Mouse (Mus musculus) layer of hippocampus, adult 2 months (tissue): ENCODE results near the gene Gm8251. TPM values are rescaled to one million over a fixed set of nuclear protein-coding genes. Genes with fewer than 3 reads are reported as not detected.

Experiments
- DNase-seq, 2 experiments: peaks; one replicate each; pipeline ENCODE4 v3.0.0; 2022; ENCODE audit warnings: low spot score in 2 of 2
- H3K27ac ChIP-seq: fragments of 200-600 bp; 2 replicates; pipeline ENCODE4 v1.8.1; 2022
- H3K4me3 ChIP-seq: fragments of 200-600 bp; 2 replicates; pipeline ENCODE4 v1.8.1; 2022; ENCODE audit warnings: mild to moderate bottlenecking
- CTCF ChIP-seq: fragments of 200-600 bp; conservative IDR thresholded peaks from 2 replicates; pipeline ENCODE4 v1.8.1; 2022; ENCODE audit warnings: antibody characterized with exemption, mild to moderate bottlenecking, moderate library complexity
- total RNA-seq, 2 experiments: library from RNA; stranded (reverse); gene quantifications; 2 replicates each; pipeline ENCODE4 v1.2.3; 2021

The Gm8251 gene
- total RNA-seq, 2 experiments from 2014 or later, result not detected

- DNase-seq, result no peak
- Histone ChIP-seq H3K4me3 (no peak overlapping the region), H3K27ac (no peak overlapping the region)
- no peak for TF ChIP-seq CTCF
Observed at GRCm38 (mm10) chr1:44027651-44028050, 34.1 kb downstream of the Gm8251 start.

- no peak for TF ChIP-seq CTCF
- no peak overlapping the region for H3K4me3 ChIP-seq
- DNase-seq, result no peak
- no peak overlapping the region for H3K27ac ChIP-seq
Observed at GRCm38 (mm10) chr1:44022656-44023055, 39.1 kb downstream of the Gm8251 start.

- no peak for DNase-seq
- TF ChIP-seq CTCF, result no peak
- no peak within 1 kb of the TSS for H3K27ac ChIP-seq
Observed at GRCm38 (mm10) chr1:44019934-44020333, 41.8 kb downstream of the Gm8251 start, which contains the start of gene Mettl21c. Gene Mettl21c (minus strand): TSS chr1:44020034.

GRCm38 (mm10) chr1:44015556-44015955, 46.2 kb downstream of the Gm8251 start:
- Histone ChIP-seq H3K27ac (no peak overlapping the region), H3K4me3 (no peak overlapping the region)
- no peak for TF ChIP-seq CTCF
- DNase-seq, result no peak

More at GRCm38 (mm10) chr1:44019934-44020333, 41.8 kb downstream of the Gm8251 start, which contains the start of gene Mettl21c:
- no peak within 1 kb of the TSS for H3K4me3 ChIP-seq

Other genes with a start within 250 kb of the Gm8251 start
- 10 to 100 TPM; 45.4 to 50.3 TPM for gene Uxs1, start 234.1 kb downstream of the Gm8251 start, total RNA-seq
- gene Tpp2, start 128.3 kb downstream of the Gm8251 start, total RNA-seq, result 10 to 100 TPM; 49.6 to 51.5 TPM
- gene Mettl21c, start 41.9 kb downstream of the Gm8251 start, total RNA-seq, result not detected
- gene Tex30, start 40.5 kb upstream of the Gm8251 start, total RNA-seq, result 10 to 100 TPM in 1 of 2 experiments, 1 to 10 TPM in 1; 9.0 to 10.3 TPM
- gene Kdelc1, start 56.9 kb upstream of the Gm8251 start, total RNA-seq, result 10 to 100 TPM in 1 of 2 experiments, 1 to 10 TPM in 1; 8.6 to 10.2 TPM
- gene Bivm, start 57.0 kb upstream of the Gm8251 start, total RNA-seq, result 10 to 100 TPM; 34.0 to 37.4 TPM
- 10 to 100 TPM; 19.7 to 22.1 TPM for gene Ercc5, start 85.8 kb upstream of the Gm8251 start, total RNA-seq
- gene Mettl21e, start 157.0 kb upstream of the Gm8251 start, total RNA-seq, result not detected